In genomic region chr3:40694438-40694837, GRCm38 (mm10) we compare ENCODE assay signal across 12 mouse cellular contexts. TPM values are rescaled to one million over a fixed set of nuclear protein-coding genes. Genes with fewer than 3 reads are reported as not detected.
A peak's percentile ranks its signal among the peaks of the same experiment; 100 is the strongest.
DNase-seq lines count a peak whose midpoint lies in the region; ATAC-seq and TF ChIP-seq lines count a peak whose summit lies in the region.
"Had no signal": no experiment of that assay in that cellular context is flagged by ENCODE, and none has a peak within 500 bp of the region (broad histone marks: within the 10 kb centered on the region; RNA-seq: fewer than 3 reads in every experiment).

No protein-coding gene starts in this region.

- no peaks in the 10 kb centered on the region for H3K4me1 ChIP-seq in hindbrain, postnatal 0 days (ENCODE audit: insufficient read depth, low read length)
- no peaks in the 10 kb centered on the region for H3K4me1 ChIP-seq in hindbrain, embryonic 12.5 days
- H3K4me1 ChIP-seq: limb, embryonic 12.5 days had no signal

- no peak for TF ChIP-seq CTCF in hindbrain, postnatal 0 days (IDR thresholded peaks at IDR 0.05; ENCODE audit: low read depth)

- H3K27ac ChIP-seq in hindbrain, postnatal 0 days = 0 out of 2 replicates have a peak overlapping the region, but pooled peaks have one; percentile 15
- no peak overlapping the region for H3K27ac ChIP-seq in hindbrain, embryonic 12.5 days
- H3K27ac ChIP-seq: limb, embryonic 12.5 days had no signal

- no peaks in the 10 kb centered on the region for H3K36me3 ChIP-seq in hindbrain, postnatal 0 days (ENCODE audit: insufficient read depth, low read length)
- peaks cover 10% of the 10 kb centered on the region for H3K36me3 ChIP-seq in hindbrain, embryonic 12.5 days

- no peak overlapping the region for H3K4me3 ChIP-seq in hindbrain, postnatal 0 days (ENCODE audit: low read length)
- no peak overlapping the region for H3K4me3 ChIP-seq in hindbrain, embryonic 12.5 days
- H3K4me3 ChIP-seq: limb, embryonic 12.5 days had no signal

- WGBS in hindbrain, postnatal 0 days = 34% methylated on average over 2 of the region's 2 CpGs
- 76% methylated on average over 2 of the region's 2 CpGs for WGBS in hindbrain, embryonic 12.5 days

- no peak overlapping the region for H3K4me2 ChIP-seq in hindbrain, postnatal 0 days (ENCODE audit: low read depth, low read length)
- no peak overlapping the region for H3K4me2 ChIP-seq in hindbrain, embryonic 12.5 days (replicated peaks)
- H3K4me2 ChIP-seq: limb, embryonic 12.5 days had no signal

- H3K9me3 ChIP-seq in hindbrain, postnatal 0 days (ENCODE audit: low read length) = no peaks in the 10 kb centered on the region
- no peaks in the 10 kb centered on the region for H3K9me3 ChIP-seq in hindbrain, embryonic 12.5 days (replicated peaks)
- H3K9me3 ChIP-seq: limb, embryonic 12.5 days had no signal

- DNase-seq in hindbrain, postnatal 0 days (ENCODE audit: low spot score) = peak; percentile 59
- DNase-seq in 416B (ENCODE audit: low read depth) = peak; percentile 78
- peak; percentile 36 for DNase-seq in Muller cell, postnatal 12 days (ENCODE audit: inconsistent ontology term)
- DNase-seq in spleen, adult 12 weeks (ENCODE audit: low spot score) = no peak
- DNase-seq in ovary, postnatal 36 days (ENCODE audit: low spot score) = no peak
- DNase-seq: cerebellum, postnatal 36 days had no signal

- H3K27me3 ChIP-seq in hindbrain, postnatal 0 days (ENCODE audit: insufficient read depth, low read length) = no peaks in the 10 kb centered on the region
- H3K27me3 ChIP-seq in hindbrain, embryonic 12.5 days = no peaks in the 10 kb centered on the region
- H3K27me3 ChIP-seq: limb, embryonic 12.5 days had no signal

- 0 out of 2 replicates have a peak, but pooled peaks have one; percentile 49 for ATAC-seq in hindbrain, postnatal 0 days
- ATAC-seq in hindbrain, embryonic 12.5 days (ENCODE audit: low FRiP score) = no peak
- ATAC-seq in hematopoietic stem cell, adult 5-6 weeks (replicated peaks in 1 of 2; ENCODE audit: insufficient read depth in 1 of 2, low FRiP score in 2 of 2, low TSS enrichment in 1 of 2, low read depth in 1 of 2, poor library complexity in 2 of 2, severe bottlenecking in 2 of 2) = peak; percentile 57 to 63; a peak in 3 of 4 replicates
- ATAC-seq in monocyte, adult 5-6 weeks (replicated peaks; ENCODE audit: insufficient number of reproducible peaks, low FRiP score, low TSS enrichment, poor library complexity, severe bottlenecking) = no peak

- H3K9ac ChIP-seq in hindbrain, postnatal 0 days (replicated peaks; ENCODE audit: low read length) = no peak overlapping the region
- H3K9ac ChIP-seq in hindbrain, embryonic 12.5 days = no peak overlapping the region
- H3K9ac ChIP-seq: limb, embryonic 12.5 days had no signal

RNA-seq across cellular contexts. Expression of gene Slc25a31, which starts 14.2 kb away (rescaled TPM):
- 0.05 TPM in 1 of 2 replicates, not detected in the other for total RNA-seq in hindbrain, postnatal 0 days (2014; rRNA removed)
- polyA plus RNA-seq in hindbrain, postnatal 0 days (2015; fragmentation: Nextera tagmentation; extraction: Ambion mirVana) = 0.28 and 0.43 TPM in 2 replicates
- polyA plus RNA-seq in hindbrain, embryonic 12.5 days (2016; fragmentation: Nextera tagmentation; extraction: Ambion mirVana) = 0.39 and 0.46 TPM in 2 replicates
- total RNA-seq in hematopoietic stem cell, adult 5-6 weeks (2017) = not detected in 2 replicates
- not detected in 3 replicates for total RNA-seq in monocyte, adult 5-6 weeks (2017)
- total RNA-seq: gastrocnemius, postnatal 4 days; neutrophil, adult 5-6 weeks had no signal

RNA-seq across cellular contexts. Expression of gene Hspa4l, which starts 49.9 kb away (rescaled TPM):
- total RNA-seq in hindbrain, postnatal 0 days (2014; rRNA removed) = 28.5 and 54.8 TPM in 2 replicates
- 56.6 TPM in 2 replicates for polyA plus RNA-seq in hindbrain, postnatal 0 days (2015; fragmentation: Nextera tagmentation; extraction: Ambion mirVana)
- polyA plus RNA-seq in hindbrain, embryonic 12.5 days (2016; fragmentation: Nextera tagmentation; extraction: Ambion mirVana) = 62.1 and 64.8 TPM in 2 replicates
- total RNA-seq in hematopoietic stem cell, adult 5-6 weeks (2017) = 41.6 and 49.2 TPM in 2 replicates
- 18.0 to 43.6 TPM (median 18.3 TPM) in 3 replicates for total RNA-seq in monocyte, adult 5-6 weeks (2017)

Comparison
In these comparisons a context has a peak if more than half of its experiments do, and no peak if none do; other contexts are left out.
1. ATAC-seq: peak in hindbrain, postnatal 0 days (single experiment) and hematopoietic stem cell, adult 5-6 weeks (2 of 2); none in hindbrain, embryonic 12.5 days (single experiment) and monocyte, adult 5-6 weeks (single experiment).
2. DNase-seq: peak in hindbrain, postnatal 0 days (single experiment), 416B (single experiment) and Muller cell, postnatal 12 days (single experiment); none in spleen, adult 12 weeks (single experiment) and ovary, postnatal 36 days (single experiment).